Mouse (Mus musculus): Measurements from ENCODE around the gene Gm9112.
"Not testable (repeated sequence)": the region's sequence is repeated elsewhere in the genome, so short reads cannot be mapped to it uniquely, and the experiment has no call there.

The Gm9112 gene

GRCm38 (mm10) chrX:102707535-102707934, at the start of gene Gm9112, which contains the start of gene Dmrtc1b:
Gene Gm9112 (minus strand): TSS chrX:102707635.
Gene Dmrtc1b (plus strand): TSS chrX:102707865.
- not testable (repeated sequence) for DNase-seq (ENCODE audit: low read depth)

DNA sequence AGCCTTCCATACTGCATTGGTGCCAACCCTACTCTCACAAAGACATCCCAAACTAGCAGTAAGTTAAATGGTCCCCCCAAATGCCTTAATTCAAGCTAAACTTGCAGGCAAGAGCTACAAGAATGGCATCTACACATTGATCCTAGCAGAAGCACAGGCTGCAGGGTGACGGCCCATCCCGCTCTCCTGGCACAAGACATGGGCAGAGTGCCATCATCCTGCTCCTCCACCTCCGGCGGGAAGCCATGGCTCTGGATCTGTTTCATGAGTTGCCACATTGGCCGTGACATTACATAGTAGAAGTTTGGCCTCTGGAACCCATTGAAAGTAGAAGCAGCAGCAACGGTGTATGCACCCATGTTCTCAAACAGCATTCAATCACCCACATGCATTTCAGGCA, 16.8 kb upstream of the Gm9112 start:
- not testable (repeated sequence) for DNase-seq (ENCODE audit: low read depth)

DNA sequence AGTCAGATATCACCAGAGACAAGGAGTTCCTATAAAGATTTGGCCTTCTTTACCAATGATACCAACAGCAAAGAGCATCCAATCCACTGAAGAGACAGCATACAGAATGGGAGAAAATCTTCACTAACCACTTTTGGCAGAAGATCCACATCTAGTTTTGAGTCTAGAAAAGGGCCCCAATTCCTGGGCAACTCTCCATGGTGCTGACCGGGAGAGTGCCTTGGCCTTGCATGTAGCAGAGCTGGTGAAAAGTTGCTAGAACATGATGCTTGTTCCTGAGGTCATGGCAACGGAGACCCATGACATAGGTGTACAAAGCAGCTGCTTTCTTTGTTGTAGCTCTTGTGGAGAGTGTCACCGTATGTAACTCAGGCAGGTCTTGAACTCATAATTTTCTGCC, 6.8 kb downstream of the Gm9112 start:
- DNase-seq (ENCODE audit: low read depth), result not testable (repeated sequence)

DNA sequence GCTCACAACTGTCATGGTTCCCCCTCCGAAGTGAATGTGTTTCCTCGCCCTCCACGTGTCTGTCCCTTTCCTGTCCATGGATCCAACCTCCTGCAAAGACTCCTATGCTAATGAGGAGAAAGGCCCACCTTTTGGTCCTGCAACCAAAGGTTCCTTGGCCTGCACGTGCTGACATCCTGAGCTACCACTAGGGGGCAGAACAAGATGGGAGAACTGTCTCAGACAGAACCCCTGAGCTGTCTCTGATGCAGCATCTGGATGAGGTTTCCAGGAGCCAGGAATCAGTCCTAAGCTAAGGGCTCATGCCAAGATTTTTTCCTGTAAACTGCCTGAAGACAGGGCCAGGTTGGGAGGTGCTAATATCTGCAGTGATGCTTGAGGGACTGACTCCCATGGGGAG, 18.2 kb downstream of the Gm9112 start:
- peak; percentile 1 for DNase-seq (ENCODE audit: low read depth)

DNA sequence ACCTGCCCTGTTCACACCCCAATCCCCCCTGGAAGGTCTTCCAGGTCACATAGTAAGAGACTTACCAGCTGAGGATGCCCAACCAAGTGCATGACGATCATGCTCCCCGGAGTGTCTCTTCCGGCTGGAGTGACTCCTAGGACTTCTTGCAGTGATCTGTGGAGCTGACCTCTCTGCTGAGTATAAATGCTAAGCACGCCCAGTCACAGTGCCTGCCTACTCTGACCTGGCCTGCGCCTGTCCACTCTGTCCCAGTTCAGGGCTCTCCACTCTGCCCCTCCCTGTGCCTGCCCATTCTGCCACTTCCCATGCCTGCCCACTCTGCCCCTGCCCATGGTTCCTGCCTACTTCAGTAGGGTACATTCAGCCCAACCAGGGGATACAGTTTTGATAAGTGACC, 20.6 kb downstream of the Gm9112 start, which contains the start of gene Gm3880:
Gene Gm3880 (minus strand): TSS at position 101 of the 400 bp plus-strand sequence.
- not testable (repeated sequence) for DNase-seq (ENCODE audit: low read depth)

- DNase-seq (ENCODE audit: low read depth), result not testable (repeated sequence)
These were observed 22.7 kb downstream of the Gm9112 start for GRCm38 (mm10) chrX:102684706-102685105.

- DNase-seq (ENCODE audit: low read depth), result no peak
These were observed 40.8 kb downstream of the Gm9112 start for GRCm38 (mm10) chrX:102666641-102667040.

DNA sequence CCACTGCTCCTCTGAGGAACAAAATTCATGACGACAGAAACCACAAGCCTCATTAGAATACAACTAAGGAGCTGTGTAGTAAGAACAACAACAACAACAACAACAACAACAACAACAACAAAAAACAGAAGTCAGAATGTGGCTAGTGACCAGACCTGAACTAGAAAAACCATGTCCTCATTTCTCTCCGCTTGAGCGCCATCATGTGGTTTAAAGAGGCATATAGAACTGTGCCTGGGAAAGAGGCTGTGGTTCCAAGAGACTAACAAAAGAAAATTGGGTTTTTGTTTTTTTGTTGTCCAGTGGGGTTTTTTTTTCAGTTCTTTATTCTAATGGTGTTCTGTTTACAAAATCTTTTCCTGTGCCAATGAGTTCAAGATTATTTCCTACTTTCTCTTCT, 46.7 kb downstream of the Gm9112 start:
- no peak for DNase-seq (ENCODE audit: low read depth)
